Mouse (Mus musculus): ENCODE data around the gene Ugt1a7c.

DNA sequence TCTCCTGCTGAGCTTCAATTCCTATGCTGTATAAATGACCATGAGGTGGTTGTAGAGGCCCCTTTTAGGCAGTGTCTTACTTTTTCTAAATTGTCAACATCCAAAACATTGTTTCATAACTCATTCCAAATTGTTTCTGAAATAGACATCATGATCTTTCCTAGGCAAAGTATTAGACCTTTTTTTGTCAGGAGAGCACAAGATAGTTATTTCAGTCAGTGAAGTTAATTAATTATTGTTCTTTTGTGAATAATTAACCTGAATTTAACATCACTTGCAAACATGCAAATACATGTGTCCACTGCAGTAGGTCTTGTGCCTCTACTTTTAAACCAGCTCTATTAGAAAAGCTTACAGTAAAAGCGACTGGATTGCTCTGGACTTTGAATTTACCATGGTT lies 39.8 kb upstream of the Ugt1a7c start, which contains the start of gene Ugt1a10:
- TF ChIP-seq CTCF (IDR thresholded peaks at IDR 0.05; ENCODE audit: insufficient read depth, low read length) (no peak), POLR2A (IDR thresholded peaks at IDR 0.05; ENCODE audit: borderline replicate concordance, extremely low read depth, low read depth, low read length) (no peak)
